Mouse (Mus musculus) liver, embryonic 16.5 days (tissue): ENCODE results near the gene Rngtt. TPM values are rescaled to one million over a fixed set of nuclear protein-coding genes. Genes with fewer than 3 reads are reported as not detected.
A peak's percentile ranks its signal among the peaks of the same experiment; 100 is the strongest.
"Not testable (repeated sequence)": the region's sequence is repeated elsewhere in the genome, so short reads cannot be mapped to it uniquely, and the experiment has no call there.

Experiments used
- ATAC-seq: fragments of 200-750 bp; cut with Nextera tagmentation; 2 replicates; pipeline ENCODE4 v1.8.0; 2017; ENCODE audit warnings: low read depth, mild to moderate bottlenecking, moderate number of reproducible peaks, moderate library complexity
- H3K27ac ChIP-seq: fragments of 300-500 bp; sonication (generic); 2 replicates; pipeline ENCODE4 v1.5.1; 2014; ENCODE audit warnings: mild to moderate bottlenecking, low read length
- H3K27me3 ChIP-seq: fragments of 300-500 bp; sonication (generic); 2 replicates; pipeline ENCODE4 v1.6.1; 2014; ENCODE audit warnings: low read depth, low read length, mixed read lengths; ENCODE audit not compliant: control insufficient read depth, insufficient read depth
- H3K36me3 ChIP-seq: fragments of 300-500 bp; sonication (generic); 2 replicates; pipeline ENCODE4 v1.6.1; 2014; ENCODE audit warnings: mild to moderate bottlenecking; ENCODE audit not compliant: control insufficient read depth, insufficient read depth
- H3K4me1 ChIP-seq: fragments of 300-500 bp; sonication (generic); 2 replicates; pipeline ENCODE4 v1.6.1; 2014; ENCODE audit warnings: low read depth, low read length, mixed read lengths; ENCODE audit not compliant: control insufficient read depth
- H3K4me2 ChIP-seq: fragments of 300-500 bp; sonication (generic); 2 replicates; pipeline ENCODE4 v1.6.1; 2014; ENCODE audit warnings: low read depth, low read length, mixed read lengths
- H3K4me3 ChIP-seq: fragments of 300-500 bp; sonication (generic); 2 replicates; pipeline ENCODE4 v1.5.1; 2014; ENCODE audit warnings: low read depth, mild to moderate bottlenecking, low read length
- H3K9ac ChIP-seq: fragments of 300-500 bp; sonication (generic); 2 replicates; pipeline ENCODE4 v1.6.1; 2014; ENCODE audit warnings: low read depth, low read length
- H3K9me3 ChIP-seq: fragments of 300-500 bp; sonication (generic); replicated peaks from 2 replicates; pipeline ENCODE4 v1.6.1; 2016; ENCODE audit warnings: low read length; ENCODE audit not compliant: control insufficient read depth
- WGBS: fragments of 180-500 bp; shearing (Covaris S2); extraction: QIAGEN DNeasy Blood & Tissue Kit; methylation state at CpG from one replicate; pipeline ENCODE4 v1.1.7; 2014; ENCODE audit not compliant: insufficient replicate concordance; 5-methylcytosine and 5-hydroxymethylcytosine counted together
- polyA plus RNA-seq: library from polyadenylated mRNA; unstranded; fragments of >200 nt; fragmentation: Nextera tagmentation; extraction: Ambion mirVana; gene quantifications from 2 replicates; pipeline ENCODE4 v1.2.1, GENCODE M21; 2015

Rngtt gene
- polyA plus RNA-seq, 1 experiment from 2014 or later, result 13.3 TPM

DNA sequence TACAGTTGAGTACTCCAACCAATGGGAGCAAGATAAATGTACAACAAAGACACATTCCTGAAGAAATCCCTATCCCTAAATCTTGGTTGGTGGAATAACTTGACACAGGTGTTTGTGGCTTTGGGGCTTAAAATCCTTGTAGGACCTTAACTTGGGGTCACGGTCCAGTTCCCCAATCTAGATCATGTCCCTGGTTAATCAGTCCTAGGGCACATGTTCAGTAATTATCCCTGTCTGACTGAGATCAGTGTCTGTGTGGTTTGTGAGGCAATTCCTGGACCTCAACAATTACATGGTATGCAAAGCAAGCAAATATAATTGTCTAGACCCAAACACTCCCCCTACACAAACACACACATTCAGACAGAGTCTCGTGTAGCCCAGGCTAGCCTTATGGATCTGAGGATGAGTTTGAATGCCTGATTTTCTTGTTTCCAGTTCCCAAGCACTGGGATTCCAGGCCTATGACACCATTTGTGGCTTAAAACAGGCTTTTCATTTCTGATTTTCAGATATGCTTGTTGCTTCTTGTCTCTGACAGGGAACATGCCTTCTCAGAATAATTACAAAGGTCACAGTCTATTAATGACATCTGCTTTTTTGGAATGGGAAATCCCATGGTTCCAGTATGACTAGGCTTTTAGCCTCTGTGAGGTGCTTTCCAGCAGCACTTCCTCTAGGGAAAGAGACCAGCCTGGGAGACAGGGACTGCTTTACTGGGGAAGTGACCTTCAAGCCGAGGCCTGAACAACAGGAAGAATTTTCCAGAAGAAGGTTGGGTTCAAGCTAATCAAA is 28.0 kb upstream of the Rngtt start:
- Histone ChIP-seq H3K4me2 (no peak overlapping the region), H3K4me1 (no peaks in the 10 kb centered on the region; the same call in 1 of the 2 replicates), H3K27me3 (no peaks in the 10 kb centered on the region), H3K4me3 (no peak overlapping the region), H3K9me3 (no peaks in the 10 kb centered on the region), H3K36me3 (no peaks in the 10 kb centered on the region), H3K27ac (no peak overlapping the region), H3K9ac (no peak overlapping the region)
- no peak for ATAC-seq
- WGBS, result 59% methylated on average over 3 of the region's 3 CpGs

DNA sequence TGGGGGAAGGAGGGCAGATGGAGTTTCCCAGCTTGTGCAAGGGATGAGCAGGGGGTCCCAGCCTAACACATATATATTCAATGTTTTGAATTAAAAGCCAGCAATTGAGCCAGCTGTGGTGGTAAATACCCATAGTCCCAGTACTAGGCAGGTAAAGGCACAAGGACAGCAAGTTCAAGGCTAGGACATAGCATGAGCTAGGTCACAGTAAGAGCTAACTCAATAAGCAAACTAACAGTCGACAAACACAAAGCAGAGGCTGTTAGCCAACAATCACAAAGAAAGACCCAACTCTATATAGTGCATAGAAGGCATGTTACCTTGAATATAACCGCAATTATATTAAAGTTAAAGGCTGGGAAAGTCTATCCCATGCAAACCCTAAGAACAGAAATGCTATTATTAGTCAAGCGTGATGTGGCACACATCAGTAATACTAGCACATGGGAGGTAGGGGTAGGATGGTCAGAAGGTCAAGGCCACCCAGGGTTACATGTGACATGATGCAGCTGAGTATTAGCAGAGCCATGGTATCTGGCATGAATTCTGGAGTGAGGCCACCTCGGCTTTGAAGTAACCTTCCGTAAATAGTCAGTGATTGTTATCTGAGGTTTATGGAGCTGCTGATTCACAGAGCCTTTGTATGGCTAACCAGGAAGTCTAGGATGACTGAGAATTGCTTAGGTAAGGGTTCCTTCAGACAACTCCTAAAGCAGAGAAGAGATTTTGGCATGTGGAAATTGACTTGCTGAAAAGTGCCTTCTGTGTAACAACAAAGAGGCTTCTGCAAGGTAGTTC is 25.8 kb upstream of the Rngtt start:
- no peak for ATAC-seq
- Histone ChIP-seq H3K4me2 (no peak overlapping the region), H3K27me3 (no peaks in the 10 kb centered on the region), H3K36me3 (no peaks in the 10 kb centered on the region), H3K27ac (no peak overlapping the region), H3K9ac (no peak overlapping the region), H3K4me3 (no peak overlapping the region), H3K4me1 (no peaks in the 10 kb centered on the region; the same call in 1 of the 2 replicates), H3K9me3 (no peaks in the 10 kb centered on the region)
- WGBS, result 53% methylated on average over 5 of the region's 5 CpGs

DNA sequence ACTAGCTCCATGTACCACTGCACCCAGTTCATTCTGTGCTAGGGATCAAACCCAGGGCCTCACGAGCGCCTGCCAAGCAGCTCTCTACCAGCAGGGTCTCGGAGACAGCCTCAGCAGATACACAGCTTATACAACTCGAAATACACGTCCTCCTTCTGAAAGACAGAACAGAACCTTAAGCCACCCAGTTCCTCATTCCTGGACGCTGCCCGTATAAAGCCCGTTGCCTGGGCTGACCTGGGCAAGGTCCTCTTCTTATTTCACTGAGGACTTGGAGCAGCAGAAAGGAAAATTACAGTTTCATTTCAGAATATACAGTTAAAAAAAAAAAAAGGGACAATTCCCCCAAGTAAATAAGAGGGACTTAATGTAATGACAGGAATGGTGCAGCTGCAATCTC is 24.7 kb upstream of the Rngtt start:
- Histone ChIP-seq H3K27ac (no peak overlapping the region), H3K27me3 (no peaks in the 10 kb centered on the region), H3K9me3 (no peaks in the 10 kb centered on the region), H3K9ac (no peak overlapping the region), H3K4me2 (no peak overlapping the region), H3K4me3 (no peak overlapping the region), H3K4me1 (no peaks in the 10 kb centered on the region; the same call in 1 of the 2 replicates), H3K36me3 (no peaks in the 10 kb centered on the region)
- no peak for ATAC-seq
- WGBS, result 53% methylated on average over 8 of the region's 8 CpGs

DNA sequence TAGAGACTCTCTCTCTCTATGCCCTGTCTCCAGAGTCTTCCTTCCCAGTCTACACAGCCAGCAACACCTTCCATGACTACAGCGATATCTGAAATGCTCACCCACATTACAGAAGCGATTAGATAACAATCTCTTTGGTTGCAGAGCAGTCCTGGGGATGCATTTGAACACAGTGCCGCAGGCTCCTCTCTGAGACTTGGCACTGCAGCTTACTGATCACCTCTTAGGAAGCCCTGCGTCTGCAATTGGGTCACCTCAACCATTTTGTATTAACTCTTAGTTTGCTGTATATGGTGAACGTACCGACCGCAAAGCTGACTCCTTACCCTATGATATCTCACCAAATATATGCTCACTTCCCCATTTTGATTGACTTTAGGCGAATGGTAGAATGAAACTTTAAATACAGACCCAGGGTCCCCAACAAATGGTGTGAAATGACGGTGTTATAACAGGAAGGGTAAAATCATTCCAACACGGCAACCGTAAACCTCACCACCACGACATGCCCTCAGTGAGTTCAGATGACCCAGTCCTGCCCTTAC is 20.9 kb upstream of the Rngtt start:
- WGBS, result 62% methylated on average over 12 of the region's 12 CpGs
- Histone ChIP-seq H3K36me3 (no peaks in the 10 kb centered on the region), H3K4me1 (no peaks in the 10 kb centered on the region), H3K9me3 (no peaks in the 10 kb centered on the region), H3K27me3 (no peaks in the 10 kb centered on the region), H3K9ac (no peak overlapping the region), H3K4me3 (no peak overlapping the region), H3K4me2 (no peak overlapping the region), H3K27ac (no peak overlapping the region)
- ATAC-seq, result no peak

DNA sequence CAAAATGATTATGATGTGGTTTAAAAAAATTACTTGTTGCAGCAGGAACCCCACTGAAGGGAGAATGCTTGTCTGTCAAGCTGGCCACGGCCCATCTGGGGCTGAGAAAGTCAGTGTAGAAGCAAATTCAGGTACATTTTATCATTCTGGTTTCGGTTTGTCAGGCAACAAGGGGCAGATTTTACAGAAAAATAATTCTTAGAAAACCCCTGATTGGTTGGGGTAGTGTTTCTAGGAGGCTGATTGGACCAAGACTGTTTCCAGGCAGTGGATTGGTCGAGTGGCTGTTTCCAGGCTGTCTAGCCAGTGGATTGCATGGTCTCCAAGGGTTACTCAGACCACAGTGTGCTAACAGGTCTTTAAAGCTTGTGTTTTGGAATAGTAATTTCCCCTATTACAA is 20.1 kb upstream of the Rngtt start, which contains the start of gene Pnrc1:
Gene Pnrc1 (minus strand): TSS at position 162 of the 400 bp plus-strand sequence.
- no peak within 1 kb of the TSS for H3K4me3 ChIP-seq
- no peaks in the 10 kb centered on the region for H3K4me1 ChIP-seq
- no peak for ATAC-seq
- no peaks in the 10 kb centered on the region for H3K36me3 ChIP-seq
- 35% methylated on average over 3 of the region's 3 CpGs for WGBS
- no peak within 1 kb of the TSS for H3K27ac ChIP-seq
- no peak within 1 kb of the TSS for H3K9ac ChIP-seq
- H3K27me3 ChIP-seq, result no peaks in the 10 kb centered on the region
- no peak within 1 kb of the TSS for H3K4me2 ChIP-seq
- no peaks in the 10 kb centered on the region for H3K9me3 ChIP-seq

DNA sequence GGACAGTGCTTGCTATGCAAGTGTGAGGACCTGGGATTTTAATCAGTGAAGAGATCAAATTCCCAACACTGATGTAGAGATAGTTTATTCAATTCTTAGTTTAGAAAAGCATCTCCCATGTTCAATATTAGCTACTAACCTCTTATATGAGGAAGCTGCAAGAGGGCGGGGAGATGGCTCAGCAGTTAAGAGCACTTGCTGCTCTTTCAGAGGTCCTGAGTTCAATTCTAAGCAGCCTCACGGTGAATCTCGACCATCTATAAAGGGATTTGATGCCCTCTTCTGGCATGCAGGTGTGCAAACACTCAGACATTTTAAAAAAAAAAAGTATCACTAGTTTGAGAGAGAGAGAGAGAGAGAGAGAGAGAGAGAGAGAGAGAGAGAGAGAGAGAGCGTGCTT is 19.2 kb upstream of the Rngtt start:
- Histone ChIP-seq H3K36me3 (no peaks in the 10 kb centered on the region), H3K9me3 (no peaks in the 10 kb centered on the region), H3K4me2 (no peak overlapping the region), H3K27ac (no peak overlapping the region), H3K4me3 (no peak overlapping the region), H3K9ac (no peak overlapping the region), H3K4me1 (no peaks in the 10 kb centered on the region), H3K27me3 (no peaks in the 10 kb centered on the region)
- ATAC-seq, result no peak
- WGBS, result 26% methylated on average over 4 of the region's 4 CpGs

DNA sequence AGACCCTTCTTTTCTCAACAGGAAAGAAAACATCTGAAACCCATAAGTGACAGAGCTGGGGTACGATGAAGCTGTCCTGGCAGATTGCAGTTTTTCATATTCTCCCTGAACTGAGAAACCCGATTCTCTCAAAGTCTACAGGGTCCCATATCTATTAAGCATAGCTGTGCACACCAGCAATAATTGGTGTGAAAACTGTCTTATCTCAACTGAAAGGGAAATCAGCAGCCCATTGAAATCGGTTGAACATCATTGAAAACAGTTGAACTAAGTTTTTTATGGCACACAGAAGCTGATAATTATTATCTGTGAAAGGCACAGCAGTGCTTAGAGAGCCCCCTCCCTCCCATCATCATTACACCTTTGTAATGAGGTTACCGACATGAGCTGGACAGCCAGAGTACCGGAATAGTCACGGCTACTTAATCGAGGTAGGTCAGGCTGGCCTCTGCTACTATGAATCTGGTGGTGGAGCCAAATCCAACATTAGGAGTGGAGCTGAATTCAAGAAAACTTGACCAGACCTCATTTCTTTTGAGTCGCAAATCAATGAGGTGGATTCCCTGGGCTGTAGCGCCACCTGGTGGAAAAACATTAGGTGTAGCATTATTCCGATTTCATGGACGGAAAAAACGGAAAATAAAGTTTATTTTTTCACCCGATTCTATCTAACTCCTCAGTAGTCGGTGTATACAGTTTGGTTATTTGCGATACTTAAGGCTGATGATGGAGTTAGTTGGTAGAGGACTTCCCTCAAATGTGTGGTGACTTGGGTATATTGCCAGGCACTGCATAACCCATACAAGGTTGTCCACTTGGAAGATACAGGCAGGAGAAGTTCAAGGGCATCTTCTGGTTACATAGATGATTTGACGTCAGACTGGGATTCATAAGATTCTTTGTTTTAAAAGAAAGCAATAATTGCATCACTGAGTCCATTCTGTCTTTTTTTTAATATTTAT is 17.4 kb upstream of the Rngtt start:
- no peak overlapping the region for H3K4me3 ChIP-seq
- peak overlapping the region; percentile 25; the same call in 1 of the 2 replicates for H3K4me2 ChIP-seq
- H3K9ac ChIP-seq, result no peak overlapping the region
- no peaks in the 10 kb centered on the region for H3K36me3 ChIP-seq
- peak; percentile 39; the same call in 1 of the 2 replicates for ATAC-seq
- no peaks in the 10 kb centered on the region for H3K4me1 ChIP-seq
- H3K9me3 ChIP-seq, result no peaks in the 10 kb centered on the region
- H3K27me3 ChIP-seq, result no peaks in the 10 kb centered on the region
- no peak overlapping the region for H3K27ac ChIP-seq
- 9% methylated on average over 16 of the region's 16 CpGs for WGBS

DNA sequence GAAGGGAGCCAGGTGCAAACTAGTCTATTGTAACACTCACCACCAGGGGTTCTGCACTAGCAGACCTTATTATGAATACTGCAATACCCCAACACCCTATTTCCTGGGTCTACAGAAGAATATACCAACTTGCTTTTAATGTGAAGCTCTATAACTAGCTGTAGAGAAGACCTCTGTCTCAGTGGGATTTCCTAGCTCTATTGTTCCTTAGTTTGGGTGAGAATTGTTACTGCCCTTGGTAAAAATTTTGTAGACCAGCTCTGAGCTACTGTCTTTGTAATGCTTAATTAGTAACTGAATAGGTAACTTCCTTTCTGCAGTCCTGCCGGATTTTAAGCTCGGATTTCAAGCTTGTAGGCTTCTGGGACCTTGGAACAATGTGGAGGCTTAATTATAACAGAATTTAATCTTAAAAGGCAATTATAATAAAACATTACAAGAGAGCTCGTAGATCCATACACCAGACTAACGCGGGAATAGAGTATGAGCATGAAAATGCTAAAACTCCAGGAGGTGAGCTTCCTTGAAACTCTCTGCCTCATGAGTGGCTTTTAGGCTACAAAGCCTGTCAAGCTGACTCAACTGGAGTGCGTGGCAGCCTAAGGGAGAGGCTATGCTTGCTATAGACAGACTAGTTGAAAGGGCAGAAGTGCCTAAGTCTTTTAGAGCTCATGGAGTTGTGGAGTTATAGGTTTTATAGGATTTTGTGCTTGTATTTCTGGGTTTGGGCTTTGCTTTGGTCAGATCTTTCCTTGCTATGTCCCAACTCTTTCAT is 9.0 kb upstream of the Rngtt start:
- WGBS, result 70% methylated on average over 6 of the region's 6 CpGs
- not testable (repeated sequence) for ATAC-seq, H3K9me3 ChIP-seq, H3K4me3 ChIP-seq, H3K9ac ChIP-seq, H3K27ac ChIP-seq, H3K4me2 ChIP-seq, H3K36me3 ChIP-seq, H3K4me1 ChIP-seq, H3K27me3 ChIP-seq
